Mouse (Mus musculus): ENCODE measurements at regions not wholly inside any gene's neighbourhood (a gene's known extent, or its start where the extent isn't known, plus 50 kb on each side); places are given as distances from the start of the nearest gene placed in this dataset.

DNA sequence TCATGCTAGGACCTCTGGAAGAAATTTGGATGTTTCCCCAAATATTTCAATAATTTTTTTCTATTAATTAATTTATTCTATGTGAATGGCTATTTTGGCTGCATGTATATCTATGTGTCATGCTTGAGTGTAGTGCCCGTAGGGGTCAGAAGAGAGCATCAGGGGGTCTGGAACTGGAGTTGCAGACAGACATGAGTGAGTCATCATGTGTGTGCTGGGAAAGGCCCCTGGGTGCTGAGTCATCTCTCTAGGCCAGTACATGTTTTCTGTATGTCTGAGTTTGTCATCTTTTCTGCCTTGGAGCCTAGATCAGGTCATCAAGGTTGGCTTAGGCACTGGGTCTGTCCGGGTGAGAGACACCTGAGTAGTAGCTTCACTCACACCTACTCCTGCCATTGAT, 172.0 kb upstream of the Lyplal1 start:
- no peak for TF ChIP-seq POLR2A (IDR thresholded peaks at IDR 0.05; ENCODE audit: borderline replicate concordance, low read depth, low read length)
- no peak for TF ChIP-seq CTCF (IDR thresholded peaks at IDR 0.05; ENCODE audit: low read depth, low read length)
- H3K4me1 ChIP-seq (ENCODE audit: control insufficient read depth, insufficient read depth, low read length): no peaks in the 10 kb centered on the region
- no peak overlapping the region for H3K4me3 ChIP-seq (ENCODE audit: insufficient read depth, low read length)
- H3K27ac ChIP-seq (ENCODE audit: insufficient read depth, low read depth, low read length): no peak overlapping the region

DNA sequence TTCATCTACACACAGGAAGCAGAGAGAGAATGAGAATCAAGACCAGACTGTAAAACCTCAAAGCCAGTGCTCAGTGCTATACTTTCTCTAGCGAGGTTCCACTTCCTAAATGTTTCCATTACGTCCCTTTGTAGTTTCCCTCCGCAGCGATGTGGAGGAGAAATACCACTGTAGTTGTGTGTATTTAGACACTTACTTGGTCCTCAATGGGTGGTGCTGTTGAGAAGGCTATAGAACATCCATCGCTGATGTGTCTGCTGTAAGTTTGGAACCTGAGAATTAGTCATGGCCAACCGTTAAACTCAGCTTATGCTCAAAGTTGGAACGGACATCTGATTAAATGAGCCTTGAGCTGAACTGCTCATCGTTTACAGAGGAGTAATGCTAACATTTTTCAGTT, 170.7 kb upstream of the Lyplal1 start:
- H3K4me1 ChIP-seq (ENCODE audit: control insufficient read depth, insufficient read depth, low read length): no peaks in the 10 kb centered on the region
- H3K27ac ChIP-seq (ENCODE audit: insufficient read depth, low read depth, low read length): no peak overlapping the region
- TF ChIP-seq POLR2A (IDR thresholded peaks at IDR 0.05; ENCODE audit: borderline replicate concordance, low read depth, low read length) (no peak), CTCF (IDR thresholded peaks at IDR 0.05; ENCODE audit: low read depth, low read length) (no peak)
- no peak overlapping the region for H3K4me3 ChIP-seq (ENCODE audit: insufficient read depth, low read length)

DNA sequence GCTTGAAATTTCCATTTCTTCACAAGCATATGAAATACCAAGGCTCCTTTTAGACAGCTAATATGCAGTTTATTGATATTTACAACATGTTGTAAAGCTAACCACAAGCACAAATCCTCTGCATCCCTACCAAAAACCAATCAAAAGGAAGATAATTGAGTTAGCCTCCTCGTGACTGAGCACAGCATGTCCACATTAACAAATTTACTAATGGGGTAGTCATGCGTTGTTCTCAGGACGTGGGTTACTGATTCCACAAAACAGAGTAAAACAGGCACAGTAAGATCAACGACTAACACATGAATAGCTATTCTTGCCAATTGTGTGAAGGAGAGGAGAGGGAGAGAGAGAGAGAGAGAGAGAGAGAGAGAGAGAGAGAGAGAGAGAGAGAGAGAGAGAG, 169.3 kb upstream of the Lyplal1 start:
- Histone ChIP-seq H3K4me3 (ENCODE audit: insufficient read depth, low read length) (no peak overlapping the region), H3K4me1 (ENCODE audit: control insufficient read depth, insufficient read depth, low read length) (no peaks in the 10 kb centered on the region)
- TF ChIP-seq CTCF (IDR thresholded peaks at IDR 0.05; ENCODE audit: low read depth, low read length) (no peak), POLR2A (IDR thresholded peaks at IDR 0.05; ENCODE audit: borderline replicate concordance, low read depth, low read length) (no peak)

DNA sequence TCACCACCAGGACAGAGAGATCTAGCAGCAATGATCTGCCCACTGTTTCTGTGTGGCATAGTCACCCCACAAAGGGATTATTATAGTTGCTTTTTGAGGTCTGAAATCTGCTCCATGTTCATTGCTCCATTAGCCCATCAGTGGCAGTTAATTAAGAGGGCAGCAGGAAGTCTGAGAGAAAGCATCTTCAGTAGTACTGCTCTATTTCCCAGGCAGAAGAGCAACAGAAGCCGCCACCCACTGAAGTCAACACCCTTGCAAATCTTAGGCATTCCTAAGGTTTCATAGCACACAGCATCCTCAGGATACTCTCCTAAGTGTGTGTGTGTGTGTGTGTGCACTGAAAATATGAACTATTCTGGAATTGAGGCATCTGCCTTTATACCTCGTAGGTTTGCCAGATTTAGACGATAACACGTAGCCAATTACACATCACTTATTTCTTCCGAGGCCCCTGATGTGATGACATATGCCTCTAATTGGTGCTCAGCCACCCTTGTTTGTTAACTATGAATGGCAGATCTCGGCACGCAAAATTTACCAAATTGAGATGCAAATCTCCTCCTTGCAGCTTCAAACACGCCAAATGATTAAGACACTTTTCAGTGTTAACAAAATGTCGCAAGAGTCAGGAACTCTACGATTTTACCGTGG, 161.0 kb upstream of the Lyplal1 start:
- TF ChIP-seq POLR2A (IDR thresholded peaks at IDR 0.05; ENCODE audit: borderline replicate concordance, low read depth, low read length) (no peak), CTCF (IDR thresholded peaks at IDR 0.05; ENCODE audit: low read depth, low read length) (no peak)
- no peak overlapping the region for H3K4me3 ChIP-seq (ENCODE audit: insufficient read depth, low read length)
- no peaks in the 10 kb centered on the region for H3K4me1 ChIP-seq (ENCODE audit: control insufficient read depth, insufficient read depth, low read length)
- H3K27ac ChIP-seq (ENCODE audit: insufficient read depth, low read depth, low read length): no peak overlapping the region

More for the DNA sequence above, 169.3 kb upstream of the Lyplal1 start:
- no peak overlapping the region for H3K27ac ChIP-seq (ENCODE audit: insufficient read depth, low read depth, low read length)

DNA sequence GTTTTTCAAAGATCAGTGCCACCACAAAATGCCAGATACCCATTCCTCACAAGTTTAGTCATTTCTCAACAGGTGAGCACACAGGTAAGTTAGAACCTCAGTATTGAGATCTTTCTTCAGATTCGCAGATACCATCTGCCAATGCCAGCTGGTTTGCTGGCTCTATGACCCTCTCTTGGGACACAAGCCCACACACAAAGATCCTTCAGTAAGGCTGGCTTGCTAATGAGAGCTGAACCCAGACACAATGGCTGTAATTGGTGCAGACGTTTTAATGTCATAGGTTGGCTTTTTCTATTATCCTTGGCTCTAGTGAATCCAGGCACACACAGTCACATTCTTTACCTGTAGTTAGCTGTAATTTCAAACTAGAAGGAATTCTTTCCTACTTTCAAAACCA, 154.3 kb upstream of the Lyplal1 start:
- H3K4me1 ChIP-seq (ENCODE audit: control insufficient read depth, insufficient read depth, low read length): no peaks in the 10 kb centered on the region
- H3K4me3 ChIP-seq (ENCODE audit: insufficient read depth, low read length): no peak overlapping the region
- TF ChIP-seq POLR2A (IDR thresholded peaks at IDR 0.05; ENCODE audit: borderline replicate concordance, low read depth, low read length): no peak
- TF ChIP-seq CTCF (IDR thresholded peaks at IDR 0.05; ENCODE audit: low read depth, low read length): no peak
- no peak overlapping the region for H3K27ac ChIP-seq (ENCODE audit: insufficient read depth, low read depth, low read length)

DNA sequence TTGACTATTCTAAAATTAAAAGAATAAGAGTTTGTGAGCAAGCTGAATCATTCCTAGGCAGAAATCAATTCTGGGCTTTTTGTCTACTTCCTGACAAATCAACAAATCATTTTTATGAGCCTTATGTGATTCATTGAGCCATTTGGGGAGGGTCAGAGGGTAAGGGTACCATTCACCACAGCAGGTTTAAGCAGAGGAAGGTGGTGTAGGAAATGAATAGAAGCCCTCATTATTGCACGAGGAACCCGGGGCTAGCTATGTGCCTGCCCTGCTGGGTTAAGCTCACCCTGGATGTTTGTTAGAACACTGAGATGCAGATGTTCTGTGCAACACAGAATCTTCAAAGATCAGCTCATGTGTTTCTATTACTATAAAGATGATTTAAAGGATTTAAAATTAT, 150.2 kb upstream of the Lyplal1 start:
- Histone ChIP-seq H3K27ac (ENCODE audit: insufficient read depth, low read depth, low read length) (no peak overlapping the region), H3K4me3 (ENCODE audit: insufficient read depth, low read length) (no peak overlapping the region)

DNA sequence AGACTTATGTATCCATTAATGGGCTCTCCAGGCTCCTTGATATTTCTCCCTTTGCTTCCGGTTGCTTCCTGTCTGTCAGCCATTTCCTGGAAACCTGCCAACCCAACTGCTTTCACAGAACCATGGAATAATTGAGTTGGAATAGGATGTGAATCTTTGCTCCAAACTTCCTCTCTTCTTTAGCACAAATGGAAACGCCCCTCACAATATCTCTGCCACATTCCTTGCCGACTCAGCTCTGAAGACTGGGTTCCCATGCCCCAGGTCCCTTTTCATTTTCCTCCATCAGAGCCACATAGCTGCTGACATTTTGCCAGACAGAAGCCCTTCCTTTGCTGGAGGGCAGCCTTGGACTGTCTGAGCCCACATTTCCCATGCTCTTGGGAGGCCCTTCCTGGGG, 147.5 kb upstream of the Lyplal1 start:
- no peak overlapping the region for H3K27ac ChIP-seq (ENCODE audit: insufficient read depth, low read depth, low read length)
- no peak overlapping the region for H3K4me3 ChIP-seq (ENCODE audit: insufficient read depth, low read length)
- H3K4me1 ChIP-seq (ENCODE audit: control insufficient read depth, insufficient read depth, low read length): no peaks in the 10 kb centered on the region
- TF ChIP-seq CTCF (IDR thresholded peaks at IDR 0.05; ENCODE audit: low read depth, low read length) (no peak), POLR2A (IDR thresholded peaks at IDR 0.05; ENCODE audit: borderline replicate concordance, low read depth, low read length) (no peak)

More for the DNA sequence above, 150.2 kb upstream of the Lyplal1 start:
- no peak for TF ChIP-seq CTCF (IDR thresholded peaks at IDR 0.05; ENCODE audit: low read depth, low read length)
- TF ChIP-seq POLR2A (IDR thresholded peaks at IDR 0.05; ENCODE audit: borderline replicate concordance, low read depth, low read length): no peak
- H3K4me1 ChIP-seq (ENCODE audit: control insufficient read depth, insufficient read depth, low read length): no peaks in the 10 kb centered on the region

DNA sequence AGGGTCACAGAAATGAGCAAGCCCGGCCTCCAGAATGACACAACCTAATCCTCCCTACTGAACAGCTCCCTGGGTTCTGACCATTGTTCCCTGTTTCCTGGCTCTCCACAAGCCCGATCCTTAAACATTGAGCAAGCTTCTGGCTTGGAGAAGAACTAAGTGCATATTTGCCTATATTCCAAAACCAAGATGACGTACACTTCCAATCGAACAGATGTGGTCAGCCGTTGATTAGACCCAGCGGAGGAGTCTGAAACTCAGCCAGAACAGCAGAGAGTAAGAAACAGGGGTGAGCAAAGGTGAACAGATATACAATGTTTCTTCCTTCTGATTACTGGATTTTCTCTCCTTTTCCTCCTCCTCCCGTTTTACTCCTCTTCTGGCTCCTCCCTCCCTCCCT, 146.8 kb upstream of the Lyplal1 start:
- Histone ChIP-seq H3K27ac (ENCODE audit: insufficient read depth, low read depth, low read length) (no peak overlapping the region), H3K4me3 (ENCODE audit: insufficient read depth, low read length) (no peak overlapping the region)
- TF ChIP-seq POLR2A (IDR thresholded peaks at IDR 0.05; ENCODE audit: borderline replicate concordance, low read depth, low read length) (no peak), CTCF (IDR thresholded peaks at IDR 0.05; ENCODE audit: low read depth, low read length) (no peak)

DNA sequence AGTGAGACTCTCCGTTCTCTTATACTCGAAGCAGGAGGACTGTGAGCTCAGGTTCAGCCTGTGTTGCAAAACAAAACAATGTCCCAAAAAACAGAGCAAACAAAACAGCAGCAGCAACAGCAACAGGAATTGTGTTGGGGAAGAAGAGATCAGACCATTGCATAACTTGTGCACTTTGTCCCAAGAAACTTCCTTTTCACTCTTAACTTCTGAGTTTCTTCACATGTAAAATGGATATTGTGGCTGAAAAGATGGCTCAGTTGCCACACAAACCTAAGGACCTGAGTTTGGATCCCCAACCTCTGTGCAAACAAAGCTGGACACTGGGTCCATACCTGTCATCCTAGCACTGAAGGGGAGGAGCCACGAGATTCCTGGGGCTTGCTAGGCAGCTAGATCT, 146.1 kb upstream of the Lyplal1 start:
- H3K4me3 ChIP-seq (ENCODE audit: insufficient read depth, low read length): no peak overlapping the region
- no peaks in the 10 kb centered on the region for H3K4me1 ChIP-seq (ENCODE audit: control insufficient read depth, insufficient read depth, low read length)
- TF ChIP-seq CTCF (IDR thresholded peaks at IDR 0.05; ENCODE audit: low read depth, low read length): no peak
- TF ChIP-seq POLR2A (IDR thresholded peaks at IDR 0.05; ENCODE audit: borderline replicate concordance, low read depth, low read length): no peak
- no peak overlapping the region for H3K27ac ChIP-seq (ENCODE audit: insufficient read depth, low read depth, low read length)

More for the DNA sequence above, 146.8 kb upstream of the Lyplal1 start:
- no peaks in the 10 kb centered on the region for H3K4me1 ChIP-seq (ENCODE audit: control insufficient read depth, insufficient read depth, low read length)

DNA sequence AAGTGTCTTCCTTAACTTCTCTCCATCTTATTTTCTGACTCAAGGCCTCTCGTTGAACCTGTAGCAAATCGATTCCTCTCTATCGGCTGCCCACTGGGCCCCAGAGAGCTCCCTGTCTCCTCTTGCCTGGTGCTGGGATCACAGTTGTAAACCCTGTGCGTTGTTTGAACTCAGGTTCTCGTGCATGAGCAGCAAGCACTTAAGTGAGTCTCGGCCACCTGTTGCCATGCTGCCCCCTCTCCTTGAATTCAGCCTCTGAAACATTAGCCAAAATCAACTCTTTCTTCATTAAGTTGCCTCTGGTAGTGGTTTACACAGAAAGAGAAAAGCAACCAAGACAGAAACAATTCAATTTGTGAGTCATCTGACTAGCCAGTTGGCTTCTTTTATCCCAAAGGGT, 144.9 kb upstream of the Lyplal1 start:
- no peak for TF ChIP-seq CTCF (IDR thresholded peaks at IDR 0.05; ENCODE audit: low read depth, low read length)
- TF ChIP-seq POLR2A (IDR thresholded peaks at IDR 0.05; ENCODE audit: borderline replicate concordance, low read depth, low read length): no peak
- no peaks in the 10 kb centered on the region for H3K4me1 ChIP-seq (ENCODE audit: control insufficient read depth, insufficient read depth, low read length)

More for the DNA sequence above, 144.9 kb upstream of the Lyplal1 start:
- Histone ChIP-seq H3K27ac (ENCODE audit: insufficient read depth, low read depth, low read length) (no peak overlapping the region), H3K4me3 (ENCODE audit: insufficient read depth, low read length) (no peak overlapping the region)
